Mouse (Mus musculus) ES-E14 (cell line): ENCODE data around the gene Sh3tc1. TPM values are rescaled to one million over a fixed set of nuclear protein-coding genes. Genes with fewer than 3 reads are reported as not detected.

ENCODE experiments used
- DNase-seq: peaks from one replicate; pipeline ENCODE4 v3.0.0-alpha.2; 2013; ENCODE audit warnings: low read depth, low spot score
- H3K27ac ChIP-seq: 2 replicates; pipeline ENCODE4 v1.5.1; 2012; ENCODE audit warnings: low read depth, mild to moderate bottlenecking, low read length, moderate library complexity, mixed read lengths; ENCODE audit not compliant: poor library complexity, insufficient read depth, severe bottlenecking
- H3K36me3 ChIP-seq: 2 replicates; pipeline ENCODE4 v1.6.1; 2012; ENCODE audit warnings: mild to moderate bottlenecking, low read length, moderate library complexity, mixed read lengths; ENCODE audit not compliant: control insufficient read depth, poor library complexity, insufficient read depth, severe bottlenecking
- H3K4me1 ChIP-seq, 2 experiments: fragments of 150-350 bp in 1 of 2; sonication (generic) in 1 of 2; 2 replicates each; pipeline ENCODE4 v1.6.1; 2012; ENCODE audit warnings: low read length in 2 of 2, mild to moderate bottlenecking in 1 of 2, mixed read lengths in 1 of 2; ENCODE audit not compliant: control insufficient read depth in 2 of 2, insufficient read depth in 2 of 2, poor library complexity in 1 of 2
- H3K4me3 ChIP-seq, 2 experiments: fragments of 150-350 bp in 1 of 2; sonication (generic) in 1 of 2; 2 replicates each; pipeline ENCODE4 v1.5.1; 2012; ENCODE audit warnings: low read length in 2 of 2, low read depth in 1 of 2, mild to moderate bottlenecking in 1 of 2, mixed read lengths in 1 of 2; ENCODE audit not compliant: insufficient read depth in 1 of 2, poor library complexity in 1 of 2, severe bottlenecking in 1 of 2
- H3K9ac ChIP-seq: 2 replicates; pipeline ENCODE4 v1.6.1; 2012; ENCODE audit warnings: low read depth, mild to moderate bottlenecking, low read length, mixed read lengths; ENCODE audit not compliant: poor library complexity, insufficient read depth, severe bottlenecking
- H3K9me3 ChIP-seq: fragments of 150-350 bp; sonication (generic); 2 replicates; pipeline ENCODE4 v1.6.1; 2012; ENCODE audit warnings: low read depth, mild to moderate bottlenecking, low read length; ENCODE audit not compliant: control insufficient read depth, insufficient read depth
- CHD2 ChIP-seq: IDR thresholded peaks from 2 replicates; pipeline ENCODE4 v1.6.1; 2014; ENCODE audit warnings: mild to moderate bottlenecking, low read depth, low read length, inconsistent platforms
- HCFC1 ChIP-seq: IDR thresholded peaks from 2 replicates; pipeline ENCODE4 v1.6.1; 2012; ENCODE audit warnings: low read length, inconsistent platforms, borderline replicate concordance; ENCODE audit not compliant: insufficient read depth
- MAFK ChIP-seq: IDR thresholded peaks from 2 replicates; pipeline ENCODE4 v1.6.1; 2014; ENCODE audit warnings: mild to moderate bottlenecking, low read depth, low read length, inconsistent platforms; ENCODE audit not compliant: insufficient read depth
- ZC3H11A ChIP-seq: IDR thresholded peaks from 2 replicates; pipeline ENCODE4 v1.6.1; 2012; ENCODE audit warnings: low read depth, mild to moderate bottlenecking, inconsistent platforms, low read length, borderline replicate concordance
- ZNF384 ChIP-seq: IDR thresholded peaks from 2 replicates; pipeline ENCODE4 v1.6.1; 2012; ENCODE audit warnings: low read depth, low read length, inconsistent platforms
- in situ Hi-C, 2 experiments: fragments of 600-800 bp; cut with MboI; formaldehyde crosslinking; loops; one replicate each; pipeline ENCODE4 v1.15.1; 2025; ENCODE audit warnings: low sequenced_read_pairs in 2 of 2, inconsistent platforms in 1 of 2; ENCODE audit not compliant: unreplicated experiment in 2 of 2
- total RNA-seq: library from RNA; depleted of rRNA; stranded (reverse); fragments of 300-350 nt; gene quantifications from 2 replicates; pipeline ENCODE4 v1.2.3, GENCODE M21; 2012

The Sh3tc1 gene
- total RNA-seq, 1 experiment = 5.9 TPM

DNA sequence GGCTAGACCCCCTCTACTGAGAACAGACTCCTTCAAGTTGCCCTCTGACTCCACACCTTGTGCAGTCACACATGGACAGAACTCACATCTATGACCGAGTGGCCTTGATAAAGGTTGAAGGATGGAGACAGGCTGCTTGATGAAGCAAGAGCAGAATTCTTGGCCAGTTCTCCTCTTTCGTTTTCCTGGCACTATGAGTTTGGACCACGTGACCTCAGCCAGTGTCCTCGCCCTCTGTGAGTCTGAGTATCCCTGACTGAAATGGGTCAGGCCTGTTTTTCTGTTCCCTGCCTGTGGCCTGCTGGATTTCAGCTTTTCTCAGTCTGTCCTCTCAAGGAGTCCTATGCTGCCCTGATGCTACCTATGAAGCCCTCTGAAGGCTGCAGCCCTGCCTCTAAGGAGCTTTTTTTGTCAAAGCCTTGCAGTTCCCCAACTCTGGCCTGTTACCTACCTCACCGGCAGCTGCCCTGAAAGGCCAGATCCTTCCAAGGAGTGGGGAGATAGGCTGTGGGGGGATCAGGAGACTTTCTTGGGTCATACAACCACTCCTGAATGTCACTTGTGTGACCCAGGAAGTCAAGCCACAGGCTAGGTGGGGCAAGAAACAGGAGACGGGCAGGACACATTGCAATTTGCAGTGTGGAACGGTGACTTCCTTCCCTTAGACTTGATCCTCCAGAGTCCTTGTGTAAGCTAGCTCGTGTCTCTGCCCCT is 3.6 kb upstream of the Sh3tc1 start:
- Histone ChIP-seq H3K36me3 (no peaks in the 10 kb centered on the region), H3K4me3 (no peak overlapping the region), H3K9me3 (no peaks in the 10 kb centered on the region), H3K4me1 (peaks cover 3 to 34% of the 10 kb centered on the region in 2 experiments; a peak in 3 of 4 replicates), H3K27ac (no peak overlapping the region), H3K9ac (no peak overlapping the region)
- TF ChIP-seq CHD2 = no peak
- in situ Hi-C loops = no loop called here
- no peak for DNase-seq

DNA sequence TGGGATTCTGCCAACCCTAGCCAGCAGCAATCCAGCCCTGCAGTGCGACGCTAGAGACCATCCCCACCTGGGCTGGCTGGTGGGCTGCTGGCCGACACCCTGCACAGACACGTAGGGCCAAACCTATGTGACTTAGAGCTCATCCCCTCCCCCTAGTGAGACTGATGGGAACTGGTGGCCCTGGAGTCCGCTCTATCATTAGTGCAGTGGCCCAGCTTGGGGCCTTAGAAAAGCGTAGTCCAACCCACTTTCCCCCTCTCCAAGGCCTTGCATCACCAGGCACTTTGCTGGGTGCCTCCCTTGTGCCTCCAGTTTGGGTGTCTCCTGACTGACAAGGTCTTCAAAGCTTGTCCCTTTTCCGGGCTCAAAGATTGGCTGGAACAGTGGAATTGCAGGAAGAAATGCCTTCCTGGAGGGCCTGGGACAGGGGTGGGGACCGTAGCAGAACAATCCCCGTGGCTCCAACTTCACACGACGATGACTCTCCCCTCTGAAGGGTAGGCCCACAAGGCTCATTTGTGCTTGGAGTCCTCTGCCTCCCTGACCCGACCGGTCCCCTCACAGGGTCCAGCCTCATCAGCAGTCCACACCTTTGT is 1.5 kb upstream of the Sh3tc1 start:
- no peak for TF ChIP-seq ZNF384

DNA sequence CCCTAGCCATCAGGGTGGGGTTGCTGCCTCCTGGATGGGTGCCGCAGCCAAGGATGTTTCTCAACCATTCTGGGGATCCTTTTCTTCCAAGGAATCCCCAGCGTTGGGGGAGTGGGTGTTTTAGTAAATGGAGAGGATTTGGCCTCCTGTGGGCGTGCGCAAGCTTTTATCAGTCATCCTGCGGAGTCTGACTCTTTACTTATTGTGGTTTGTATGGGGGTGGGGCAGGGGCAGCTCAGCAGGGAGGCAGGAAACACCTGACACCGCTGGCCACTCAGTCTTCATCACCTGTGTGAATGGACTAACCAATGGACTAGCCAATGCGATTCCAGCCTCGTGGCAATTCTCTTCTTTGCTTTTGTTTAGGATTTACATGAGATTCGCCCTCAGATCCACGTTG is 929 bp upstream of the Sh3tc1 start:
- no peaks in the 10 kb centered on the region for H3K9me3 ChIP-seq
- H3K4me3 ChIP-seq = no peak overlapping the region
- no peaks in the 10 kb centered on the region for H3K36me3 ChIP-seq
- no peak for DNase-seq
- in situ Hi-C loops = no loop called here
- peaks cover 3 to 37% of the 10 kb centered on the region in 2 experiments; a peak in 3 of 4 replicates for H3K4me1 ChIP-seq
- peak overlapping the region; percentile 28; the same call in 1 of the 2 replicates for H3K9ac ChIP-seq
- TF ChIP-seq ZC3H11A (no peak), HCFC1 (no peak), ZNF384 (no peak), MAFK (no peak), CHD2 (no peak)
- H3K27ac ChIP-seq = peak overlapping the region; percentile 63; the same call in 1 of the 2 replicates

More for the DNA sequence above, 1.5 kb upstream of the Sh3tc1 start:
- Histone ChIP-seq H3K27ac (no peak overlapping the region), H3K4me1 (peaks cover 3 to 37% of the 10 kb centered on the region in 2 experiments; a peak in 3 of 4 replicates), H3K9ac (peak overlapping the region; percentile 28; the same call in 1 of the 2 replicates), H3K4me3 (no peak overlapping the region), H3K36me3 (no peaks in the 10 kb centered on the region), H3K9me3 (no peaks in the 10 kb centered on the region)
- DNase-seq = no peak
- in situ Hi-C loops = no loop called here

DNA sequence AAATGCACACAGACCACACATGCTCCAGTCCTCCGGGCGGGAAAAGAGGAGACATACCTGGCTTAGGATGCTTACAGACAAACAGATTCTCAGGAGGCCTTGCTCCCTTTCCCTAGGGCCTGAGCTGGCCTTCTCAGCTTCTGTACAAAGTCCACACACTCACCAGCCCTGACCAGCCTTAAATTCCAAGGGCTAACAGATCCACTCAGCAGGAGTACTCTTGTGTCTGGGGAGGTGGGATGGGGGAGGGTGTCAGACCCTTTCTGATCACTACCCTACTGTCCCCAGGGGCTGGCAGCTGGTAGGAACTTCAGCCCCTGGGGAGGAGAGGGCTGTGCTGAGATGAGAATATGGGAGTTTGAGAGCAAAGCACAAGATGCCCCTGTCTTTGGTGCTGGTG is 782 bp downstream of the Sh3tc1 start:
- Histone ChIP-seq H3K36me3 (no peaks in the 10 kb centered on the region), H3K27ac (0 out of 2 replicates have a peak overlapping the region, but pooled peaks have one; percentile 56), H3K4me3 (no peak overlapping the region; a peak in 1 of 4 replicates), H3K9me3 (no peaks in the 10 kb centered on the region), H3K4me1 (peaks cover 3 to 37% of the 10 kb centered on the region in 2 experiments; a peak in 3 of 4 replicates), H3K9ac (no peak overlapping the region; the same call in 1 of the 2 replicates)
- in situ Hi-C loops = no loop called here
- DNase-seq = no peak
- TF ChIP-seq CHD2 = no peak
- no peak for TF ChIP-seq MAFK
